Mouse (Mus musculus): ENCODE results near the gene Gm37419.

GRCm38 (mm10) chr16:23973635-23974367 lies 14.5 kb upstream of the Gm37419 start:
- TF ChIP-seq CTCF (IDR thresholded peaks at IDR 0.05; ENCODE audit: low read depth) (no peak), EP300 (optimal IDR thresholded peaks at IDR 0.05) (no peak)
